Mouse (Mus musculus) heart, embryonic 16.5 days (tissue): ENCODE measurements around the gene Cdc6. TPM values are rescaled to one million over a fixed set of nuclear protein-coding genes. Genes with fewer than 3 reads are reported as not detected.
"Not testable (repeated sequence)": the region's sequence is repeated elsewhere in the genome, so short reads cannot be mapped to it uniquely, and the experiment has no call there.

Experiments used
- ATAC-seq: fragments of 200-750 bp; cut with Nextera tagmentation; replicated peaks from 2 replicates; pipeline ENCODE4 v1.8.0; 2017; ENCODE audit warnings: moderate number of reproducible peaks; ENCODE audit not compliant: insufficient read depth, low FRiP score; ENCODE audit errors: extremely low read depth
- H3K27ac ChIP-seq: fragments of 300-500 bp; sonication (generic); 2 replicates; pipeline ENCODE4 v1.5.1; 2014; ENCODE audit warnings: mild to moderate bottlenecking, low read length, control low read depth, moderate library complexity
- H3K27me3 ChIP-seq: fragments of 300-500 bp; sonication (generic); 2 replicates; pipeline ENCODE4 v1.6.1; 2014; ENCODE audit warnings: low read length, mixed read lengths; ENCODE audit not compliant: control insufficient read depth, insufficient read depth
- H3K36me3 ChIP-seq: fragments of 300-500 bp; sonication (generic); 2 replicates; pipeline ENCODE4 v1.6.1; 2014; ENCODE audit not compliant: control insufficient read depth, insufficient read depth
- H3K4me1 ChIP-seq: fragments of 300-500 bp; sonication (generic); 2 replicates; pipeline ENCODE4 v1.6.1; 2014; ENCODE audit warnings: low read length, mixed read lengths; ENCODE audit not compliant: control insufficient read depth, insufficient read depth
- H3K4me2 ChIP-seq: fragments of 300-500 bp; sonication (generic); 2 replicates; pipeline ENCODE4 v1.6.1; 2014; ENCODE audit warnings: low read depth, mild to moderate bottlenecking, control low read depth, low read length
- H3K4me3 ChIP-seq: fragments of 300-500 bp; sonication (generic); 2 replicates; pipeline ENCODE4 v1.5.1; 2014; ENCODE audit warnings: mild to moderate bottlenecking, control low read depth, low read length
- H3K9ac ChIP-seq: fragments of 300-500 bp; sonication (generic); 2 replicates; pipeline ENCODE4 v1.6.1; 2014; ENCODE audit warnings: low read length, control low read depth
- H3K9me3 ChIP-seq: fragments of 300-500 bp; sonication (generic); replicated peaks from 2 replicates; pipeline ENCODE4 v1.6.1; 2016; ENCODE audit warnings: low read length; ENCODE audit not compliant: control insufficient read depth
- WGBS: fragments of 180-500 bp; shearing (Covaris S2); extraction: QIAGEN DNeasy Blood & Tissue Kit; methylation state at CpG from one replicate; pipeline ENCODE4 v1.1.7; 2014; 5-methylcytosine and 5-hydroxymethylcytosine counted together
- polyA plus RNA-seq: library from polyadenylated mRNA; unstranded; fragments of >200 nt; fragmentation: Nextera tagmentation; extraction: Ambion mirVana; gene quantifications from 2 replicates; pipeline ENCODE4 v1.2.1, GENCODE M21; 2015

Cdc6 gene
- polyA plus RNA-seq, 1 experiment from 2014 or later = 23.0 TPM

DNA sequence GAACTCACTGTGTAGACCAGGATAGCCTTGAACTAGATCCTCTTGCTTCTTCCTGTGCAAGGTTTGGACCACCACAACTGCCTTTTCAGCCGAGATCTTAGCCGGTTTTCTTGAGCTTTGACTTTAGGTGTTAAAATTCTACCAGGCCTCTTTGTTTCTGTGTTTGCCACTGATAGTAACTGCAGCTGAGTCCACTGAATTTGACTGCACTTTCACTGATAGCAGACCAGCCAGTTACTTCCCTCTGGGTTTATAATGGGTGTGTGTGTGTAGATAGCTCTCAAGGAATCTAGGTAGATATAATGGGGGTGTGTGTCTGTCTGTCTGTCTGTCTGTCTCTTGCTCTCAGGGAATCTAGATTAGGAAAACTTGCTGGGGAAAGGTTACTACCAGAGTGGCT, 3.0 kb upstream of the Cdc6 start:
- 53% methylated on average over 2 of the region's 2 CpGs for WGBS
- H3K9me3 ChIP-seq = no peaks in the 10 kb centered on the region
- no peak overlapping the region for H3K4me3 ChIP-seq
- no peaks in the 10 kb centered on the region for H3K27me3 ChIP-seq
- H3K36me3 ChIP-seq = peaks cover 13% of the 10 kb centered on the region
- H3K9ac ChIP-seq = no peak overlapping the region
- H3K27ac ChIP-seq = 0 out of 2 replicates have a peak overlapping the region, but pooled peaks have one; percentile 24
- H3K4me1 ChIP-seq = peaks cover 43% of the 10 kb centered on the region
- no peak overlapping the region for H3K4me2 ChIP-seq
- ATAC-seq = no peak

DNA sequence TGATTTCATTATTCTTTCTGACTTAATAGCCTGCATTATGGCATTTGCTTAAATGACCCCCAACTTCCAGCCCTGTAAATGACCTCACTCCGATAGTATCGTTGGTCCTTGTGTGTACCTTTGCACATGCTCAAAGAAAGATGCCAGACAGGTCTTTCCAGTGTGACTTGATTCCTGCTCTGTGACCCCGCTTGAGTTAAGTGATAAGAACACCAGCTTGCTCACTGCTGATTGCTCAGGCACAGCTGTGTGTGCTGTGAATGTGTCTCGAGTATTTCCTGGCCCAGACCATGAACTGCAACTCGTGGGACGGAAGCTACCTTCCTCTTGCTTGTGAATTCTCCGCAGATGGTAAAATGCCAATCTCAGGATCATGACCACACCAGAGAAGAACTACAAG, 2.6 kb upstream of the Cdc6 start:
- peaks cover 48% of the 10 kb centered on the region for H3K4me1 ChIP-seq
- H3K4me2 ChIP-seq = no peak overlapping the region
- H3K9me3 ChIP-seq = no peaks in the 10 kb centered on the region
- peaks cover 9% of the 10 kb centered on the region for H3K36me3 ChIP-seq
- no peak overlapping the region for H3K9ac ChIP-seq
- H3K27ac ChIP-seq = peak overlapping the region; percentile 13; the same call in 1 of the 2 replicates
- no peak overlapping the region for H3K4me3 ChIP-seq
- WGBS = 36% methylated on average over 7 of the region's 7 CpGs
- ATAC-seq = no peak
- H3K27me3 ChIP-seq = no peaks in the 10 kb centered on the region

DNA sequence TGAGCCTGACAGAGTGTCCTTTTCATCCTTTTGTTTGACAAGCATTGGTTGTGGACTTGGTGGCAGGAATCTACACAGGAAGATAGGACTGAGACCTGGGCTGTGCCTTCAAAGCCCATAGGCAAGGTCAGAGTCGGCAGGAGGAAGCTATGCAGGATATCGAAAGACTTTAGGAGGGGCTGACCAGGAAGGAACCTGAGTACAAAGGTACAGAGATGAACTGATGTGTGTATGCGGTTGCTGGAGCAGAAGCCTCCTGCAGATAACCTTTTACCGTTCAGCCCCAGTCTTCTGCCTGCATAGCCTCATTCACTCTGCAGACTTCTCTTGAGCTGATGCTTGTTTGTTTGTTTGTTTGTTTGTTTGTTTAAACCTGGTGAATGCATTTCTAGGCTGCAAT, 2.0 kb upstream of the Cdc6 start:
- 66% methylated on average over 4 of the region's 4 CpGs for WGBS
- H3K4me2 ChIP-seq = no peak overlapping the region
- H3K36me3 ChIP-seq = peaks cover 4% of the 10 kb centered on the region
- no peak overlapping the region for H3K4me3 ChIP-seq
- peaks cover 48% of the 10 kb centered on the region for H3K4me1 ChIP-seq
- no peak overlapping the region for H3K9ac ChIP-seq
- H3K9me3 ChIP-seq = no peaks in the 10 kb centered on the region
- no peak overlapping the region; the same call in none of the 2 replicates for H3K27ac ChIP-seq
- no peaks in the 10 kb centered on the region for H3K27me3 ChIP-seq
- ATAC-seq = no peak

DNA sequence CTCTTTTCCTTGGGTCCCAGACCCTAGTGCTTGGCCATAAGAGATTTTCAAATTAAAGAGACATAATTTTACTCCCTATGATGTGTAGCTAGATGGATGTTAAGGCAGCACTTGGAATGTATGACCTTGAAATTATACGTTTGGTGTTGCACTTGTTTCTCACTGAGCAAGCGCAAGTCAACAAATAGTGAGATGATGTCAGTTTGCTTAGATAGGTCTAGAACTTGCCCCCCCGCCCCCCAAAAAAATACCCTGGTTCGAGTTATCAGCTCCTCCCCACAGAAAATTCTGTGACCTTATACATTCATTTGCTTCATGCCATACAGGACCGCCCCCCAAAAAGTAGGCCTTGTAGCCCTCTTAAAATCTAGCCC, 551 bp upstream of the Cdc6 start:
- Histone ChIP-seq H3K4me1 (peaks cover 48% of the 10 kb centered on the region), H3K4me2 (peak overlapping the region; percentile 89), H3K9ac (peak overlapping the region; percentile 48), H3K27me3 (no peaks in the 10 kb centered on the region), H3K9me3 (no peaks in the 10 kb centered on the region), H3K4me3 (peak overlapping the region; percentile 64), H3K36me3 (peaks cover 3% of the 10 kb centered on the region; the same call in 1 of the 2 replicates), H3K27ac (0 out of 2 replicates have a peak overlapping the region, but pooled peaks have one; percentile 37)
- ATAC-seq = no peak
- 52% methylated on average over 5 of the region's 5 CpGs for WGBS

DNA sequence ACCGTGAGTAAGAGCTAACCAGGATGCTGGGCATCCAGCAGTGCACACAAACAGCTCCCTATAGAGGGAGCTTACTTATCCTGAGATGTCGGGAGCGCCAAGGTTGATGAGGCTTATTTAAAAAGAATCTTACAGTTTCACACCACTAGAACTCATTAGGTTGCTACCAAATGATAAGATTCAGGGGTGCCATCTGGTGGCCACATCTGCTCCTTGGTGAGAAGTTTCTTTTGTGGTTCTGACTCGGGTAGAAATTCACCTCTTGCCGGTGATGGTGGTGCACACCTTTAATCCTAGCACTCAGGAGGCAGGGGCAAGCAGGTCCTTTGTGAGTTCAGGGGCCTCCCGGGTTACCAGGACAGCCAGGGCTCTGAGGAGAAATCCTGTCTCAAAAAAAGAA, 2.1 kb downstream of the Cdc6 start:
- no peak for ATAC-seq
- Histone ChIP-seq H3K9me3 (no peaks in the 10 kb centered on the region), H3K4me1 (peaks cover 30% of the 10 kb centered on the region), H3K27me3 (no peaks in the 10 kb centered on the region), H3K4me2 (peak overlapping the region; percentile 89), H3K27ac (no peak overlapping the region), H3K9ac (peak overlapping the region; percentile 33; the same call in 1 of the 2 replicates), H3K4me3 (peak overlapping the region; percentile 4), H3K36me3 (peaks cover 10% of the 10 kb centered on the region; the same call in 1 of the 2 replicates)
- 22% methylated on average over 6 of the region's 6 CpGs for WGBS

DNA sequence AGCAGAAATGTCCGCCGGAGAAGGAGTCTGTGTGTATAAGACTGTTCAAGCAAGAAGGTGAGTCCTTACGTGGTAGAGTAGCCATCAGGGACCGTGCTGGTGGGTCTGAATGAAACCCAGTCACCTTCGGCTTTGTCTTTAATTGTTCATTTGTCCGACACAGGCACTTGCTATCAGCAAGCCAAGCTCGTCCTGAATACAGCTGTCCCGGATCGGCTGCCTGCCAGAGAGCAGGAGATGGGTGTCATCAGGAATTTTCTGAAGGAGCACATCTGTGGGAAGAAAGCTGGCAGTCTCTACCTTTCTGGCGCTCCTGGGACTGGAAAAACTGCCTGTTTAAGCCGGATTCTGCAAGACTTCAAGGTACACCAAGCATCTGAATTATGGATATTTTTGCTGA, 2.8 kb downstream of the Cdc6 start:
- 63% methylated on average over 11 of the region's 11 CpGs for WGBS
- no peaks in the 10 kb centered on the region for H3K27me3 ChIP-seq
- H3K4me1 ChIP-seq = peaks cover 24% of the 10 kb centered on the region
- no peak overlapping the region for H3K4me3 ChIP-seq
- no peak for ATAC-seq
- H3K9me3 ChIP-seq = no peaks in the 10 kb centered on the region
- peaks cover 10% of the 10 kb centered on the region; the same call in 1 of the 2 replicates for H3K36me3 ChIP-seq
- H3K4me2 ChIP-seq = peak overlapping the region; percentile 89; the same call in 1 of the 2 replicates
- H3K27ac ChIP-seq = no peak overlapping the region
- no peak overlapping the region for H3K9ac ChIP-seq

DNA sequence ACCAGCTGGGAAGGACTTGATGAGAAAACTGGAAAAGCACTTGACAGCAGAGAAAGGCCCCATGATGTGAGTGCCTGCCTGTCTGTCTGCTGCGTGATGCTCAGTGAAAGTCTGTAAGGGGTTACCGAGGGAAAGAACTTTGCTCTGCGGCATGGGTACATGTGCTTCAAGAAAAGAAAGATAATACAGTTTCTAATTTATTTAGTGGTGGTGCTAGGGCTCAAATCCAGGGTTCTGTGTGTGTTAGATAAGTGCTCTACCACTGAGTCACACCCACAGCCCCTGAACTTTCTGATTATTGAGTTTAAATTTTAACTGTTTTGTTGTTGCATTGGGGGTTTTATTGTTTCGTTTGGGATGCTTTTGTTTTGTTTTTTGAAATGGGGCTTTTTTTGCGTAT, 3.9 kb downstream of the Cdc6 start:
- Histone ChIP-seq H3K4me1 (peaks cover 21% of the 10 kb centered on the region), H3K4me3 (no peak overlapping the region), H3K9ac (no peak overlapping the region), H3K4me2 (no peak overlapping the region), H3K27ac (no peak overlapping the region), H3K27me3 (no peaks in the 10 kb centered on the region), H3K9me3 (no peaks in the 10 kb centered on the region), H3K36me3 (peaks cover 10% of the 10 kb centered on the region; the same call in 1 of the 2 replicates)
- ATAC-seq = no peak
- 81% methylated on average over 5 of the region's 5 CpGs for WGBS

DNA sequence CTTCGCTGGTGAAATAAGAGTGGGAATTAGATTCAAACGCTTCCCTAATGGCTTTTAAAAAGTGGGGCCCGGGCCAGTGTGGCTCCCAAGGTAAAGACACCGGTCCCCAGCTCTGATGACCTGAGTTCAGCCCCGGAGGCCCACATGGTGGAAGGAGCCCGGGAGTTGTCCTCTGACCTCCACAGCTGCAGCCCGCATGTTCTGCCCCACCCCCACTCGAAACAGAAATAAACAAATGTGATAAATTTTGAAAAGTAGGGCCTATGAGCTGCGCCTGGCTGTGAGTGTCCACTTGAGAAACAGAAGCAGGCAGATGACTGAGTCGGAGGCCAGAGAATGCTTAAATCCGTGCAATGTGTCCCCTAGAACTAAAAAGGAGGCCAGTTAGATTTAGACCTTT, 6.6 kb downstream of the Cdc6 start:
- Histone ChIP-seq H3K4me1 (peaks cover 19% of the 10 kb centered on the region), H3K4me2 (no peak overlapping the region), H3K27ac (no peak overlapping the region), H3K36me3 (peaks cover 10% of the 10 kb centered on the region), H3K9me3 (no peaks in the 10 kb centered on the region), H3K27me3 (no peaks in the 10 kb centered on the region), H3K9ac (no peak overlapping the region), H3K4me3 (no peak overlapping the region)
- 69% methylated on average over 11 of the region's 11 CpGs for WGBS
- no peak for ATAC-seq

DNA sequence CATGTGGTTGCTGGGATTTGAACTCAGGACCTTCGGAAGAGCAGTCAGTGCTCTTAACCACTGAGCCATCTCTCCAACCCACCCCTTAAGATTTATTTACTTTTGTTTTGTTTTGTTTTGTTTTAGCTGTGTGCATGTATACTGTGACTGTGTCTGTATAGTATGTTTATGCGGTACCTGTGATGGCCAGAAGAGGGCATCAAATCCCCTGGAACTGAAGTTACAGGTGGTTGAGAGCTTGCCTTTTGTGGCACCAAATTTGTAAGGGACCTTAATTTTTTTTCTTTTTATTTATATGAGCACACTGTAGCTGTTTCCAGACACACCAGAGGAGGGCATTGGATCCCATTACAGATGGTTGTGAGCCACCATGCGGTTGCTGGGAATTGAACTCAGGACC, 8.8 kb downstream of the Cdc6 start:
- Histone ChIP-seq H3K4me1 (peaks cover 10% of the 10 kb centered on the region), H3K36me3 (peaks cover 16% of the 10 kb centered on the region)
- H3K27me3 ChIP-seq, H3K4me2 ChIP-seq, ATAC-seq, H3K27ac ChIP-seq, H3K9ac ChIP-seq, H3K9me3 ChIP-seq, H3K4me3 ChIP-seq: not testable (repeated sequence)
- WGBS = 93% methylated on average over 3 of the region's 3 CpGs
